Mouse (Mus musculus) thymus, adult 2 months (tissue): ENCODE measurements around the gene Serpinb9b. TPM values are rescaled to one million over a fixed set of nuclear protein-coding genes. Genes with fewer than 3 reads are reported as not detected.

Source experiments
- DNase-seq: peaks from one replicate; pipeline ENCODE4 v3.0.0; 2021
- H3K27ac ChIP-seq: fragments of 200-500 bp; 2 replicates; pipeline ENCODE4 v1.5.1; 2012; ENCODE audit warnings: low read length, control low read depth; ENCODE audit not compliant: control insufficient read depth, insufficient read depth
- H3K27me3 ChIP-seq: fragments of 200-500 bp; 2 replicates; pipeline ENCODE4 v1.6.1; 2012; ENCODE audit warnings: mild to moderate bottlenecking, low read length, moderate library complexity, mixed read lengths; ENCODE audit not compliant: control insufficient read depth, insufficient read depth
- H3K36me3 ChIP-seq: fragments of 200-500 bp; 2 replicates; pipeline ENCODE4 v1.6.1; 2012; ENCODE audit warnings: mild to moderate bottlenecking, low read length, moderate library complexity; ENCODE audit not compliant: control insufficient read depth, insufficient read depth
- H3K4me1 ChIP-seq: fragments of 200-500 bp; replicated peaks from 2 replicates; pipeline ENCODE4 v1.6.1; 2012; ENCODE audit warnings: low read length; ENCODE audit not compliant: control insufficient read depth, insufficient read depth
- H3K4me3 ChIP-seq: fragments of 200-500 bp; 2 replicates; pipeline ENCODE4 v1.5.1; 2012; ENCODE audit warnings: mild to moderate bottlenecking, low read length, control low read depth, moderate library complexity; ENCODE audit not compliant: control insufficient read depth, insufficient read depth
- CTCF ChIP-seq: fragments of 200-500 bp; IDR thresholded peaks from 2 replicates; pipeline ENCODE4 v1.5.1; 2012; ENCODE audit warnings: mild to moderate bottlenecking, control low read depth, low read length, moderate library complexity, borderline replicate concordance; ENCODE audit not compliant: control insufficient read depth, poor library complexity, insufficient read depth; ENCODE audit errors: extremely low read depth
- POLR2A ChIP-seq: fragments of 200-500 bp; IDR thresholded peaks from 2 replicates; pipeline ENCODE4 v1.6.1; 2012; ENCODE audit warnings: mild to moderate bottlenecking, low read length, control low read depth, moderate library complexity; ENCODE audit not compliant: control insufficient read depth, poor library complexity, insufficient read depth; ENCODE audit errors: extremely low read depth
- WGBS: fragments of 180-500 bp; shearing (Covaris S2); methylation state at CpG from one replicate; pipeline ENCODE4 v1.1.7; 2018; 5-methylcytosine and 5-hydroxymethylcytosine counted together
- polyA plus RNA-seq: library from polyadenylated mRNA; depleted of rRNA; stranded (reverse); fragments of >200 nt; gene quantifications from 2 replicates; pipeline ENCODE4 v1.2.3, GENCODE M21; 2012; rRNA removed

The Serpinb9b gene
- polyA plus RNA-seq, 1 experiment, result 0.34 TPM

GRCm38 (mm10) chr13:33091306-33091705, 64.1 kb downstream of the Serpinb9b start:
- WGBS, result 97% methylated on average over 1 of the region's 1 CpGs

More at GRCm38 (mm10) chr13:33091306-33091705, 64.1 kb downstream of the Serpinb9b start:
- Histone ChIP-seq H3K4me1 (no peaks in the 10 kb centered on the region), H3K4me3 (no peak overlapping the region), H3K27me3 (no peaks in the 10 kb centered on the region), H3K27ac (no peak overlapping the region), H3K36me3 (no peaks in the 10 kb centered on the region)
- no peak for DNase-seq
- TF ChIP-seq CTCF (no peak), POLR2A (no peak)

Other genes with a start within 250 kb of the Serpinb9b start
- gene Mylk4, start 243.5 kb upstream of the Serpinb9b start, polyA plus RNA-seq, result 0.68 and 2.2 TPM in 2 replicates
- gene Wrnip1, start 225.4 kb upstream of the Serpinb9b start, polyA plus RNA-seq, result 61.7 and 62.1 TPM in 2 replicates
- not detected in 2 replicates for gene D930007J09Rik, start 224.6 kb upstream of the Serpinb9b start, polyA plus RNA-seq
- gene Serpinb1a, start 176.2 kb upstream of the Serpinb9b start, polyA plus RNA-seq, result 11.6 and 14.0 TPM in 2 replicates
- gene Serpinb1c, start 129.2 kb upstream of the Serpinb9b start, polyA plus RNA-seq, result not detected in 2 replicates
- 11.9 and 15.9 TPM in 2 replicates for gene Serpinb6b, start 62.2 kb upstream of the Serpinb9b start, polyA plus RNA-seq
- gene Serpinb9, start 24.2 kb upstream of the Serpinb9b start, polyA plus RNA-seq, result 8.6 and 11.4 TPM in 2 replicates
- 0.09 and 0.22 TPM in 2 replicates for gene Serpinb1b, start 51.2 kb downstream of the Serpinb9b start, polyA plus RNA-seq
- not detected in 2 replicates for gene Serpinb9c, start 132.3 kb downstream of the Serpinb9b start, polyA plus RNA-seq
- gene Serpinb9d, start 165.5 kb downstream of the Serpinb9b start, polyA plus RNA-seq, result not detected in 2 replicates
- gene Serpinb9e, start 222.2 kb downstream of the Serpinb9b start, polyA plus RNA-seq, result not detected in 2 replicates